Mouse (Mus musculus): ENCODE results near the gene Gm45062. TPM values are rescaled to one million over a fixed set of nuclear protein-coding genes. Genes with fewer than 3 reads are reported as not detected.

Gene Gm45062
- polyA plus RNA-seq, 1 experiment from 2014 or later = 12.1 TPM

DNA sequence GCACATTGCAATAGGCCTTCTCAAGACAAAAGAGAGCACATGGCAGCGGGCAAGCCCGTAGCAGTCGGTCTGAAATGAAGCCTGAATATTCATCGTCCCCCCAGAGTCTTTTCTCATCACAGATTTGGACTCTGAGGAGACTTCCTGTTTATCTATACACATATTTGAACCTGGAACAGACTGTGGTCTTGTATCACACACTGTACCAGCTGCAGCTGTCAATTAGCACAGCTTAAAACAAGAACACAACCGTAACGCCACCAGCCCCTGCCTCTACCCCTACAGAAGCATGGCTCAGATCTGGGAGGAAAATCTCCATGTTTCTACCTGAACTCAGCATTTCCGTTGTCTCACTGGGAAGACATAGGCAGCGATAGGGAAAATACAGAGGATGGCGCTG lies 173.9 kb downstream of the Gm45062 start:
- H3K4me1 ChIP-seq (replicated peaks; ENCODE audit: control insufficient read depth, insufficient read depth, low read length) = peaks cover 6% of the 10 kb centered on the region; the same call in 1 of the 2 replicates
- H3K4me3 ChIP-seq (ENCODE audit: low read length) = no peak overlapping the region
- no peaks in the 10 kb centered on the region for H3K9me3 ChIP-seq (ENCODE audit: control insufficient read depth, low read length)
- H3K27ac ChIP-seq (ENCODE audit: low read length) = no peak overlapping the region
- WGBS = 67% methylated on average over 9 of the region's 9 CpGs
- no peak overlapping the region for H3K9ac ChIP-seq (ENCODE audit: low read length)
- H3K27me3 ChIP-seq (ENCODE audit: control insufficient read depth, insufficient read depth, low read depth, low read length) = no peaks in the 10 kb centered on the region
- no peaks in the 10 kb centered on the region for H3K36me3 ChIP-seq (ENCODE audit: control insufficient read depth, insufficient read depth, low read length)
- H3K4me2 ChIP-seq (ENCODE audit: low read depth, low read length) = no peak overlapping the region
- 0 out of 2 replicates have a peak, but pooled peaks have one; percentile 45 for ATAC-seq (ENCODE audit: low read depth)

DNA sequence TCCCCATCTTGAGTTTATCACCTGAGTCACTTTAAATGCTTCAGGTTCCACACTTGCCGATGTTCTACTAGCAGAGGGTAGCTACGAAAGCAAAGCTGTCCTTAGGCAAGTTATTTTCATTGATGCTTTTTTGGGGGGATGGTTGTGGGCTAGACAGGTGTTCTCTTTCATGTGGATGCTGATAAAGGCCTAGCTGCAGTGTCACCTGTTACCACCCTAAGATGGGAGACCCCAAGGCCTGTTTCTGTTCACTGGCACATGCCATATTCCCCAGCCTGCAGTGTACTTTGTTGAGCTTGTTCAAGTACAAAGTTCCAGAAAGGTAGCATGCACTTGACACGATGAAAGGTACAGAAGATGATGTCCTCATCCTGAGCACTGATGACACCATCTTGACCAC lies 178.7 kb downstream of the Gm45062 start:
- H3K36me3 ChIP-seq (ENCODE audit: control insufficient read depth, insufficient read depth, low read length) = no peaks in the 10 kb centered on the region
- no peak overlapping the region for H3K4me3 ChIP-seq (ENCODE audit: low read length)
- no peaks in the 10 kb centered on the region for H3K9me3 ChIP-seq (ENCODE audit: control insufficient read depth, low read length)
- 85% methylated on average over 3 of the region's 3 CpGs for WGBS
- no peaks in the 10 kb centered on the region for H3K27me3 ChIP-seq (ENCODE audit: control insufficient read depth, insufficient read depth, low read depth, low read length)
- H3K4me1 ChIP-seq (replicated peaks; ENCODE audit: control insufficient read depth, insufficient read depth, low read length) = peaks cover 1% of the 10 kb centered on the region; the same call in 1 of the 2 replicates
- H3K4me2 ChIP-seq (ENCODE audit: low read depth, low read length) = no peak overlapping the region
- H3K27ac ChIP-seq (ENCODE audit: low read length) = no peak overlapping the region
- no peak overlapping the region for H3K9ac ChIP-seq (ENCODE audit: low read length)
- ATAC-seq (ENCODE audit: low read depth) = no peak

DNA sequence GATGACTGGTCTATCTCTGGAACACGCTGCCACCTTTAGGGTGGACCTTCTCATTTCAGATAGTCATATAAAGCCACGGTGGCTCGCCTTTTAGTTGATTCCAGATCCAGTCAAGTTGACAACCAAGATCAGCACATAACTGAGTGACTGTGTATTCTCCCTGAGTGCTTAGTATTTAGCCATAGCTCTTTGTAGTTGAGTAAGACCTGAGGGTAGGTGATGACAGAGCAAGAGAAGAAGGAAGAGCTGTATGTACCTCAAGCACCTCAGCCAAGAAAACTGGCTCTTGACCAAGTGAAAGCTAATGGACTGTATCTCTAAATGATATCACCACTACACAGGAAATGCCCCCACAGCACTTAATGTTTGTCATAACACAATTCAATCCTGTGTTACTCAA lies 182.6 kb downstream of the Gm45062 start:
- no peaks in the 10 kb centered on the region for H3K9me3 ChIP-seq (ENCODE audit: control insufficient read depth, low read length)
- H3K9ac ChIP-seq (ENCODE audit: low read length) = no peak overlapping the region
- H3K36me3 ChIP-seq (ENCODE audit: control insufficient read depth, insufficient read depth, low read length) = no peaks in the 10 kb centered on the region
- peaks cover under 1% of the 10 kb centered on the region; the same call in 1 of the 2 replicates for H3K4me1 ChIP-seq (replicated peaks; ENCODE audit: control insufficient read depth, insufficient read depth, low read length)
- H3K27me3 ChIP-seq (ENCODE audit: control insufficient read depth, insufficient read depth, low read depth, low read length) = no peaks in the 10 kb centered on the region
- no peak overlapping the region for H3K4me2 ChIP-seq (ENCODE audit: low read depth, low read length)
- no peak overlapping the region for H3K27ac ChIP-seq (ENCODE audit: low read length)
- H3K4me3 ChIP-seq (ENCODE audit: low read length) = no peak overlapping the region
- WGBS = 75% methylated on average over 3 of the region's 3 CpGs
- no peak for ATAC-seq (ENCODE audit: low read depth)

DNA sequence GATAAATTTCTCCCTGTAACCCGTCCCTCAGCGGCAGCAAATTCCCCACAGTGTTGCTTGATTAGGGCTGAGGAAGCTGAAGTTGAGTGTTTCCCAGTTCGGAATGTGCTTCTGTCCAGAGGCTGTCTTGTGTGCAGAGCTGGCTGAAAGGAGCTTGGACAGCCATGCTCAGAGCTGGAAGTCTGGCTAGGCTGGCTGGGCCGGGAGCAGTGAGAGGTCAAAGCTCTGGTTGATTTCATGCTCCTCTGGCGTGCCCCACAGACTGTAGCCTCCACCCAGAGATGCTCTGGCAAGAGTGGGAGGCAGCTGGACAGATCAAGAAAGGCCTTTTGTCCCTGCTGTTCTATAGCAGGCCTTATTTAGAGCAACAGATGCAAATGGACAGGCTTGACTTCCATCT lies 187.5 kb downstream of the Gm45062 start:
- Histone ChIP-seq H3K9ac (ENCODE audit: low read length) (no peak overlapping the region), H3K9me3 (ENCODE audit: control insufficient read depth, low read length) (no peaks in the 10 kb centered on the region), H3K36me3 (ENCODE audit: control insufficient read depth, insufficient read depth, low read length) (no peaks in the 10 kb centered on the region), H3K4me1 (replicated peaks; ENCODE audit: control insufficient read depth, insufficient read depth, low read length) (peaks cover 3% of the 10 kb centered on the region; the same call in 1 of the 2 replicates), H3K4me2 (ENCODE audit: low read depth, low read length) (no peak overlapping the region), H3K4me3 (ENCODE audit: low read length) (no peak overlapping the region), H3K27ac (ENCODE audit: low read length) (no peak overlapping the region), H3K27me3 (ENCODE audit: control insufficient read depth, insufficient read depth, low read depth, low read length) (no peaks in the 10 kb centered on the region)
- 26% methylated on average over 5 of the region's 5 CpGs for WGBS
- ATAC-seq (ENCODE audit: low read depth) = peak; percentile 67; the same call in 1 of the 2 replicates

DNA sequence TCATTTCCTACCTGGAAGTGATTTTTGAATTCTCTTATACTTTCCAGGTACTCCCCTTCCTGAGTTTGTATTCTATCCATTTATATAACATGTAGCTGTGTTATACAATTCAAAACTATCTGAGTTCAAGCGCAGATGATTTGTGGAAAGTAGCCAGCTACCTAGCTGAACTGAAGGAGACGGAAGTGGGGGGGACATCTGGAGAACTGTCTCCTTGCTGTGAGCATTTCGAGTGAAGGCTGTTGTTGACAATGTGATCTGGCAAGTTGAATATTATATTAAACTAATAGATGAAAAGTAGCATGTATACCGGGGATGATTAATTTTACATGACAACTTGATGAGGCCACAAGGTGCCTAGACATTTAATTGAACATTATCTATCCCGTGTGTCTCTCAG lies 196.3 kb downstream of the Gm45062 start:
- Histone ChIP-seq H3K9ac (ENCODE audit: low read length) (no peak overlapping the region), H3K9me3 (ENCODE audit: control insufficient read depth, low read length) (no peaks in the 10 kb centered on the region), H3K27me3 (ENCODE audit: control insufficient read depth, insufficient read depth, low read depth, low read length) (no peaks in the 10 kb centered on the region), H3K4me1 (replicated peaks; ENCODE audit: control insufficient read depth, insufficient read depth, low read length) (no peaks in the 10 kb centered on the region), H3K4me3 (ENCODE audit: low read length) (no peak overlapping the region), H3K4me2 (ENCODE audit: low read depth, low read length) (no peak overlapping the region), H3K27ac (ENCODE audit: low read length) (no peak overlapping the region), H3K36me3 (ENCODE audit: control insufficient read depth, insufficient read depth, low read length) (no peaks in the 10 kb centered on the region)
- no peak for ATAC-seq (ENCODE audit: low read depth)
- 82% methylated on average over 5 of the region's 5 CpGs for WGBS

DNA sequence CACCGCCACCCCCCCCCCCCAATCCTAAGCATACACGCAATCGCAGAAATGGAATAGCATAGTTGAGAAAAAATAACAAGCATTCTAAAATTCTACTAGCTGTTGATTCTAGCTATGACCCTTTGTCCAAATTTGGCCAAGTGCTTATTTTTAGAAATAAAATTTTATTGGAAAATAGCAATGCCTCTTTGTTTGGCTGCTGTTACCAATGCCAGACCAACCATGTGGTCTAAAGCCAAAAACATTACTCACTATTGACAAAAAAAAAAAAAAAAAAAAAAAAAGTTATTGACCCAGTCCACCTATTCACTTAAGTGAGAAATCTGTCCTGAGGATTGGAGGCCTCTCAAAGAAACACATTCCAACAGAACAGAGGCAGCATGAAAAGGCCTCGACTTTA lies 199.3 kb downstream of the Gm45062 start:
- no peak for ATAC-seq (ENCODE audit: low read depth)
- WGBS = 81% methylated on average over 4 of the region's 4 CpGs
- H3K4me1 ChIP-seq (replicated peaks; ENCODE audit: control insufficient read depth, insufficient read depth, low read length) = no peaks in the 10 kb centered on the region
- H3K4me3 ChIP-seq (ENCODE audit: low read length) = no peak overlapping the region
- H3K36me3 ChIP-seq (ENCODE audit: control insufficient read depth, insufficient read depth, low read length) = no peaks in the 10 kb centered on the region
- no peaks in the 10 kb centered on the region for H3K9me3 ChIP-seq (ENCODE audit: control insufficient read depth, low read length)
- no peak overlapping the region for H3K9ac ChIP-seq (ENCODE audit: low read length)
- no peak overlapping the region for H3K4me2 ChIP-seq (ENCODE audit: low read depth, low read length)
- H3K27me3 ChIP-seq (ENCODE audit: control insufficient read depth, insufficient read depth, low read depth, low read length) = no peaks in the 10 kb centered on the region
- no peak overlapping the region for H3K27ac ChIP-seq (ENCODE audit: low read length)

DNA sequence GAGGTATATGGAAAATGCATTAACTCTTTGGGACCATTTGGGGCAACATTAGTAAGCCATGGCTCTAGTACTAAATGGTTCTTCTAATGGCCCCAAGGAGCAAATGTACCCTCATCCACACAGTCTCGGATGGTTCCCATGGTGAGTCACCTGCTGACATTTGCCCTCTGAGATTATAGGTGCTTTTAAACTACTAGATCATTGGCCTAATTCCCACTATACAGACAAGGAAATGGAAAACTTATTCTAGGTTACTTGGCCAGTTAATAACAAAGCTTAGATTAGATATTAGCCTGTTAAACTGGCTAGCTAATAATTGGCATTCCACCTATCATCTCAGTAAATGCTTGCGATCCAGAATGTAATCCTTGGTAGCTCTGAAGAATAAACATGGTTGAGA lies 203.2 kb downstream of the Gm45062 start:
- no peak overlapping the region for H3K27ac ChIP-seq (ENCODE audit: low read length)
- H3K36me3 ChIP-seq (ENCODE audit: control insufficient read depth, insufficient read depth, low read length) = no peaks in the 10 kb centered on the region
- H3K27me3 ChIP-seq (ENCODE audit: control insufficient read depth, insufficient read depth, low read depth, low read length) = no peaks in the 10 kb centered on the region
- 77% methylated on average over 2 of the region's 2 CpGs for WGBS
- ATAC-seq (ENCODE audit: low read depth) = no peak
- no peak overlapping the region for H3K4me3 ChIP-seq (ENCODE audit: low read length)
- H3K9ac ChIP-seq (ENCODE audit: low read length) = no peak overlapping the region
- no peak overlapping the region for H3K4me2 ChIP-seq (ENCODE audit: low read depth, low read length)
- H3K9me3 ChIP-seq (ENCODE audit: control insufficient read depth, low read length) = no peaks in the 10 kb centered on the region
- H3K4me1 ChIP-seq (replicated peaks; ENCODE audit: control insufficient read depth, insufficient read depth, low read length) = peaks cover 10% of the 10 kb centered on the region

DNA sequence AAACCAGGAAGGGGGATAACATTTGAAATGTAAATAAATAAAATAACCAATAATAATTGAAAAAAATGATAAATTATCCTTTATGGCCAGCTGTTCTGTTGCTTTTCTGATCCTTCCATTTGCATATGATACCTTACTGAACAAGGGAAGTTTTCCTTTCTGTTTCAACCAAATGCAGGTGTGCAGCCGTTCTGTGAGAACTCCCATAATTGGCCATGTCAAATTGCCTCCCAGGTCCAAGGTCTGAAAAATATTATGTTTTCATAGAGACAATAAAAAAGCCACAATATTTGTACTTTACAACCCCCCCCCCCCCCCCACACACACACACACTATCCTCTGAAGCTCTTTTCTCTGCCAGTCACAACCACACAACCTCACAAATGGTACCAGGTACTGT lies 206.1 kb downstream of the Gm45062 start:
- no peak overlapping the region for H3K9ac ChIP-seq (ENCODE audit: low read length)
- H3K9me3 ChIP-seq (ENCODE audit: control insufficient read depth, low read length) = no peaks in the 10 kb centered on the region
- H3K4me1 ChIP-seq (replicated peaks; ENCODE audit: control insufficient read depth, insufficient read depth, low read length) = peaks cover 28% of the 10 kb centered on the region
- no peaks in the 10 kb centered on the region for H3K36me3 ChIP-seq (ENCODE audit: control insufficient read depth, insufficient read depth, low read length)
- WGBS = 81% methylated on average over 1 of the region's 1 CpGs
- ATAC-seq (ENCODE audit: low read depth) = no peak
- H3K27ac ChIP-seq (ENCODE audit: low read length) = no peak overlapping the region
- no peaks in the 10 kb centered on the region for H3K27me3 ChIP-seq (ENCODE audit: control insufficient read depth, insufficient read depth, low read depth, low read length)
- H3K4me2 ChIP-seq (ENCODE audit: low read depth, low read length) = no peak overlapping the region
- H3K4me3 ChIP-seq (ENCODE audit: low read length) = no peak overlapping the region

DNA sequence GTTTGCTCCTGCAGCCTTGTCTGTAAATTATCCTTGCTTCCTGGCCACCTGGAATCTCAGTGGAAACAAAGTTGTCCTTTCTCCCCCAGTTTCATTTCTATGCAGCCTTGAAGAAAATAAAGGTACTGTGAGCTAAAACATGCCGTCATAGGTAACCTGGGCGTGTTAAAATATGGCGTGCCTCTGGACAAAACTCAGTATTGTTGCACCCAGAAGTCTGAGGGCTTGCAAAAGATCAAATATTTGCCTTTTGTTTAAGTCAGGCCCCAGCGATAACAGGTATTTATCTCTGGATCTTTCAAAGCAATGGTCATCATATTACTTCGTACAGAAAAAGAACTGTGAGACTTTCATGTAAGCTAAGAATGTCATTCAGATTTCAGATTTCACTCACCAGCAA lies 206.7 kb downstream of the Gm45062 start:
- H3K36me3 ChIP-seq (ENCODE audit: control insufficient read depth, insufficient read depth, low read length) = no peaks in the 10 kb centered on the region
- no peak overlapping the region for H3K4me2 ChIP-seq (ENCODE audit: low read depth, low read length)
- WGBS = 52% methylated on average over 5 of the region's 5 CpGs
- no peak overlapping the region for H3K4me3 ChIP-seq (ENCODE audit: low read length)
- no peaks in the 10 kb centered on the region for H3K9me3 ChIP-seq (ENCODE audit: control insufficient read depth, low read length)
- no peak for ATAC-seq (ENCODE audit: low read depth)
- no peak overlapping the region for H3K9ac ChIP-seq (ENCODE audit: low read length)
- no peaks in the 10 kb centered on the region for H3K27me3 ChIP-seq (ENCODE audit: control insufficient read depth, insufficient read depth, low read depth, low read length)
- H3K4me1 ChIP-seq (replicated peaks; ENCODE audit: control insufficient read depth, insufficient read depth, low read length) = peaks cover 29% of the 10 kb centered on the region
- H3K27ac ChIP-seq (ENCODE audit: low read length) = no peak overlapping the region
